Mouse (Mus musculus) midbrain, postnatal 0 days (tissue): ENCODE results near the gene Tmem132d. TPM values are rescaled to one million over a fixed set of nuclear protein-coding genes. Genes with fewer than 3 reads are reported as not detected.
A peak's percentile ranks its signal among the peaks of the same experiment; 100 is the strongest.

Experiments used
- ATAC-seq: fragments of 200-750 bp; cut with Nextera tagmentation; 2 replicates; pipeline ENCODE4 v1.8.0; 2017; ENCODE audit warnings: moderate number of reproducible peaks, mild to moderate bottlenecking, moderate TSS enrichment, moderate library complexity; ENCODE audit not compliant: low FRiP score
- DNase-seq: peaks from one replicate; pipeline ENCODE4 v3.0.0-alpha.2; 2015; ENCODE audit warnings: low spot score
- H3K27ac ChIP-seq: fragments of 300-500 bp; sonication (generic); 2 replicates; pipeline ENCODE4 v1.5.1; 2014; ENCODE audit warnings: low read depth, mild to moderate bottlenecking, low read length, mixed read lengths
- H3K27me3 ChIP-seq: fragments of 300-500 bp; sonication (generic); 2 replicates; pipeline ENCODE4 v1.6.1; 2014; ENCODE audit warnings: low read length, control low read depth, mixed read lengths; ENCODE audit not compliant: insufficient read depth
- H3K36me3 ChIP-seq: fragments of 300-500 bp; sonication (generic); 2 replicates; pipeline ENCODE4 v1.6.1; 2014; ENCODE audit warnings: low read length, control low read depth, mixed read lengths; ENCODE audit not compliant: insufficient read depth
- H3K4me1 ChIP-seq: fragments of 300-500 bp; sonication (generic); 2 replicates; pipeline ENCODE4 v1.6.1; 2014; ENCODE audit warnings: mild to moderate bottlenecking, control low read depth, antibody characterized with exemption, low read length, mixed read lengths; ENCODE audit not compliant: insufficient read depth
- H3K4me2 ChIP-seq: fragments of 300-500 bp; sonication (generic); 2 replicates; pipeline ENCODE4 v1.6.1; 2014; ENCODE audit warnings: low read depth, mild to moderate bottlenecking, low read length, mixed read lengths; ENCODE audit not compliant: poor library complexity, severe bottlenecking
- H3K4me3 ChIP-seq: fragments of 300-500 bp; sonication (generic); 2 replicates; pipeline ENCODE4 v1.5.1; 2014; ENCODE audit warnings: low read depth, mild to moderate bottlenecking, low read length, moderate library complexity
- H3K9ac ChIP-seq: fragments of 300-500 bp; sonication (generic); replicated peaks from 2 replicates; pipeline ENCODE4 v1.6.1; 2014; ENCODE audit warnings: mild to moderate bottlenecking, low read length, moderate library complexity, mixed read lengths; ENCODE audit not compliant: poor library complexity, severe bottlenecking
- H3K9me3 ChIP-seq: fragments of 300-500 bp; sonication (generic); 2 replicates; pipeline ENCODE4 v1.6.1; 2016; ENCODE audit warnings: low read length, control low read depth
- CTCF ChIP-seq: IDR thresholded peaks from 2 replicates; pipeline ENCODE4 v1.5.1; 2016; ENCODE audit warnings: antibody characterized with exemption, mild to moderate bottlenecking
- WGBS: fragments of 180-500 bp; shearing (Covaris S2); extraction: QIAGEN DNeasy Blood & Tissue Kit; methylation state at CpG from one replicate; pipeline ENCODE4 v1.1.7; 2014; 5-methylcytosine and 5-hydroxymethylcytosine counted together
- polyA plus RNA-seq: library from polyadenylated mRNA; unstranded; fragments of >200 nt; fragmentation: Nextera tagmentation; extraction: Ambion mirVana; gene quantifications from 2 replicates; pipeline ENCODE4 v1.2.1, GENCODE M21; 2015
- total RNA-seq: library from RNA; depleted of rRNA; stranded (reverse); fragments of >200 nt; gene quantifications from 2 replicates; pipeline ENCODE4 v1.2.3, GENCODE M21; 2014

The Tmem132d gene
- total and polyA plus RNA-seq, 2 experiments from 2014 or later = 4.0 to 14.7 TPM

DNA sequence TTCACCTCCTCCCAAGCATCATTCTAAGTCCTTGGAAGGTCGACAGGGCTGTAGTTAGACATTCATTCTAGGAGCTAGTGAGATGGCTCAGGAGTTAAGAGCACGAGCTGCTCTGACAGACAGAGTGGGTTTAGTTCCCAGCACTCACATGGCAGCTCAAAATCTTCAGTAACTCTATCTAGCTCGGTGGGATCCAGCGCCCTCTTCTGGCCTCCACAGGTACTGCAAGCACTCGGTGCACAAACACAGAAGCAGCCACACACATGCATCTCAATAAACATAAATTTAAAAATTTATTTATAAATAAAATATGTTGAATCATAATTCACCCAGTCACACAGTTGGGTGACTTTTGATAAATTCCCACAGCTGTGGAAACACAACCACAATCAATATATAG lies 321.2 kb downstream of the Tmem132d start:
- no peak overlapping the region for H3K27ac ChIP-seq
- WGBS = 87% methylated on average over 5 of the region's 5 CpGs

GRCm38 (mm10) chr5:128102556-128102955 lies 330.3 kb downstream of the Tmem132d start:
- Histone ChIP-seq H3K4me1 (no peaks in the 10 kb centered on the region), H3K9me3 (no peaks in the 10 kb centered on the region), H3K36me3 (no peaks in the 10 kb centered on the region), H3K27ac (no peak overlapping the region), H3K9ac (no peak overlapping the region), H3K4me3 (no peak overlapping the region), H3K4me2 (no peak overlapping the region), H3K27me3 (no peaks in the 10 kb centered on the region)
- no peak for ATAC-seq
- WGBS = 58% methylated on average over 8 of the region's 8 CpGs
- no peak for DNase-seq
- no peak for TF ChIP-seq CTCF

More for the DNA sequence above, 321.2 kb downstream of the Tmem132d start:
- Histone ChIP-seq H3K36me3 (no peaks in the 10 kb centered on the region), H3K4me3 (no peak overlapping the region), H3K27me3 (no peaks in the 10 kb centered on the region), H3K4me2 (no peak overlapping the region), H3K9ac (no peak overlapping the region), H3K4me1 (no peaks in the 10 kb centered on the region), H3K9me3 (no peaks in the 10 kb centered on the region)
- peak; percentile 45 for TF ChIP-seq CTCF
- DNase-seq (no peak), ATAC-seq (no peak)

DNA sequence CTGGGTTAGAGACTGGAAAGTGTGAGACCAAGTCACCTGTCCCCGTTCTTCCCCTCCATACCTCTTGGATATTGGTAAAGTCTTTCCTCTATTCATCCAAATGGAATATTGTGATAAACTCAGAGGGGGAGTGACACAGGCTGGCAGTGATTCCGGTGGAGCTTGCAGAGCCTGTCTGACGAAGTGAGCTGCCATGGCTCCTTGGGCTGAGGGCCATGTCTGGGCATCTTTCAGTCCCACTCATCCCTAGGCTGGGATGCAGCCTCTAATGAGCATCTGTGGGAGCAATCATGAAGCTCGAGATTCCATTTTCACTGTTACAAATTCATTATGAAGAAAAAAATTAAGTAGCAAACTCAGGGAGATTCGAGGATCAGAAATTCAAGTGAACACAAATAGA lies 332.5 kb downstream of the Tmem132d start:
- no peak for DNase-seq

GRCm38 (mm10) chr5:128099439-128099838 lies 333.4 kb downstream of the Tmem132d start:
- Histone ChIP-seq H3K4me1 (no peaks in the 10 kb centered on the region), H3K9ac (no peak overlapping the region), H3K27ac (no peak overlapping the region), H3K27me3 (no peaks in the 10 kb centered on the region), H3K36me3 (no peaks in the 10 kb centered on the region), H3K4me2 (no peak overlapping the region), H3K4me3 (no peak overlapping the region), H3K9me3 (no peaks in the 10 kb centered on the region)
- TF ChIP-seq CTCF = peak; percentile 55
- DNase-seq = no peak
- WGBS = 87% methylated on average over 2 of the region's 2 CpGs
- ATAC-seq = no peak

More for the DNA sequence above, 332.5 kb downstream of the Tmem132d start:
- Histone ChIP-seq H3K4me1 (no peaks in the 10 kb centered on the region), H3K27ac (no peak overlapping the region), H3K27me3 (no peaks in the 10 kb centered on the region), H3K4me2 (no peak overlapping the region), H3K4me3 (no peak overlapping the region), H3K36me3 (no peaks in the 10 kb centered on the region), H3K9ac (no peak overlapping the region), H3K9me3 (no peaks in the 10 kb centered on the region)
- WGBS = 83% methylated on average over 5 of the region's 5 CpGs
- TF ChIP-seq CTCF = no peak
- ATAC-seq = no peak

- Histone ChIP-seq H3K36me3 (no peaks in the 10 kb centered on the region), H3K27ac (no peak overlapping the region), H3K27me3 (no peaks in the 10 kb centered on the region), H3K4me3 (no peak overlapping the region), H3K4me2 (no peak overlapping the region), H3K9ac (no peak overlapping the region), H3K4me1 (no peaks in the 10 kb centered on the region), H3K9me3 (no peaks in the 10 kb centered on the region)
- no peak for TF ChIP-seq CTCF
- no peak for DNase-seq
- ATAC-seq = no peak
- WGBS = 88% methylated on average over 5 of the region's 5 CpGs
These were observed 342.3 kb downstream of the Tmem132d start for GRCm38 (mm10) chr5:128090578-128090977.

GRCm38 (mm10) chr5:128075456-128075855 lies 357.4 kb downstream of the Tmem132d start:
- DNase-seq = no peak
- no peak overlapping the region for H3K4me2 ChIP-seq
- no peak overlapping the region for H3K27ac ChIP-seq
- H3K9me3 ChIP-seq = no peaks in the 10 kb centered on the region
- H3K9ac ChIP-seq = no peak overlapping the region
- no peak for TF ChIP-seq CTCF
- no peaks in the 10 kb centered on the region for H3K4me1 ChIP-seq
- no peak for ATAC-seq
- no peak overlapping the region for H3K4me3 ChIP-seq
- 76% methylated on average over 5 of the region's 5 CpGs for whole genome bisulfite sequencing
- no peaks in the 10 kb centered on the region for H3K36me3 ChIP-seq
- H3K27me3 ChIP-seq = no peaks in the 10 kb centered on the region
